Mouse (Mus musculus) liver, adult (tissue): ENCODE data around the gene Cldn7.

Experiments
- GATA4 ChIP-seq: IDR thresholded peaks from 2 replicates; pipeline ENCODE4 v1.6.1; 2014; ENCODE audit warnings: mild to moderate bottlenecking, low read length; ENCODE audit not compliant: insufficient replicate concordance

Cldn7 gene

GRCm38 (mm10) chr11:69964650-69965270 is at the start of gene Cldn7:
Gene Cldn7 (plus strand): TSS chr11:69964779.
- no peak for TF ChIP-seq GATA4

GRCm38 (mm10) chr11:69914917-69915430 is 49.6 kb upstream of the Cldn7 start:
- no peak for TF ChIP-seq GATA4

GRCm38 (mm10) chr11:69915667-69916627 is 48.6 kb upstream of the Cldn7 start:
- no peak for TF ChIP-seq GATA4

- no peak for TF ChIP-seq GATA4
These were observed 47.1 kb upstream of the Cldn7 start for GRCm38 (mm10) chr11:69917379-69917948.

- TF ChIP-seq GATA4 = no peak
These were observed 46.5 kb upstream of the Cldn7 start for GRCm38 (mm10) chr11:69918118-69918517.

- no peak for TF ChIP-seq GATA4
These were observed 45.5 kb upstream of the Cldn7 start for GRCm38 (mm10) chr11:69919053-69919452.

- TF ChIP-seq GATA4 = no peak
These were observed 44.8 kb upstream of the Cldn7 start for GRCm38 (mm10) chr11:69919661-69920265.

GRCm38 (mm10) chr11:69920266-69921031 is 44.1 kb upstream of the Cldn7 start:
- no peak for TF ChIP-seq GATA4

GRCm38 (mm10) chr11:69921114-69922011 is 43.2 kb upstream of the Cldn7 start, which contains the start of gene Eif5a:
Gene Eif5a (minus strand): TSS chr11:69921958.
- TF ChIP-seq GATA4 = no peak

- no peak for TF ChIP-seq GATA4
These were observed 42.4 kb upstream of the Cldn7 start for GRCm38 (mm10) chr11:69922012-69922756.

GRCm38 (mm10) chr11:69922796-69923195 is 41.8 kb upstream of the Cldn7 start:
- no peak for TF ChIP-seq GATA4

GRCm38 (mm10) chr11:69927501-69927900 is 37.1 kb upstream of the Cldn7 start:
- no peak for TF ChIP-seq GATA4

- no peak for TF ChIP-seq GATA4
These were observed 34.9 kb upstream of the Cldn7 start for GRCm38 (mm10) chr11:69929712-69930111.
